Mouse (Mus musculus) intestine, postnatal 0 days (tissue): ENCODE data around the gene Haus6. TPM values are rescaled to one million over a fixed set of nuclear protein-coding genes. Genes with fewer than 3 reads are reported as not detected.
"Not testable (repeated sequence)": the region's sequence is repeated elsewhere in the genome, so short reads cannot be mapped to it uniquely, and the experiment has no call there.

ENCODE experiments used
- ATAC-seq: fragments of 200-750 bp; cut with Nextera tagmentation; 2 replicates; pipeline ENCODE4 v1.8.0; 2017; ENCODE audit warnings: mild to moderate bottlenecking, moderate TSS enrichment, moderate library complexity
- H3K27ac ChIP-seq: fragments of 300-500 bp; sonication (generic); 2 replicates; pipeline ENCODE4 v1.5.1; 2014; ENCODE audit warnings: mild to moderate bottlenecking, low read depth, low read length, moderate library complexity
- H3K27me3 ChIP-seq: fragments of 300-500 bp; sonication (generic); replicated peaks from 2 replicates; pipeline ENCODE4 v1.6.1; 2014; ENCODE audit warnings: low read length, mixed read lengths; ENCODE audit not compliant: control insufficient read depth, insufficient read depth
- H3K36me3 ChIP-seq: fragments of 300-500 bp; sonication (generic); 2 replicates; pipeline ENCODE4 v1.6.1; 2014; ENCODE audit warnings: mild to moderate bottlenecking, moderate library complexity; ENCODE audit not compliant: control insufficient read depth, insufficient read depth
- H3K4me1 ChIP-seq: fragments of 300-500 bp; sonication (generic); replicated peaks from 2 replicates; pipeline ENCODE4 v1.6.1; 2014; ENCODE audit warnings: antibody characterized with exemption, low read length, mixed read lengths; ENCODE audit not compliant: control insufficient read depth, insufficient read depth
- H3K4me2 ChIP-seq: fragments of 300-500 bp; sonication (generic); replicated peaks from 2 replicates; pipeline ENCODE4 v1.6.1; 2014; ENCODE audit warnings: low read depth, mild to moderate bottlenecking, moderate library complexity
- H3K4me3 ChIP-seq: fragments of 300-500 bp; sonication (generic); 2 replicates; pipeline ENCODE4 v1.5.1; 2014; ENCODE audit warnings: low read depth, low read length
- H3K9ac ChIP-seq: fragments of 300-500 bp; sonication (generic); 2 replicates; pipeline ENCODE4 v1.6.1; 2014; ENCODE audit warnings: mild to moderate bottlenecking, low read depth, low read length
- H3K9me3 ChIP-seq: fragments of 300-500 bp; sonication (generic); 2 replicates; pipeline ENCODE4 v1.6.1; 2016; ENCODE audit warnings: mixed run types; ENCODE audit not compliant: control insufficient read depth
- CTCF ChIP-seq: sonication (generic); IDR thresholded peaks from 2 replicates; pipeline ENCODE4 v1.5.1; 2016; ENCODE audit warnings: low read depth, mild to moderate bottlenecking, control low read depth, antibody characterized with exemption, moderate library complexity
- WGBS: fragments of 180-500 bp; shearing (Covaris S2); extraction: QIAGEN DNeasy Blood & Tissue Kit; methylation state at CpG from one replicate; pipeline ENCODE4 v1.1.7; 2014; 5-methylcytosine and 5-hydroxymethylcytosine counted together
- polyA plus RNA-seq: library from polyadenylated mRNA; unstranded; fragments of >200 nt; fragmentation: Nextera tagmentation; extraction: Ambion mirVana; gene quantifications from 2 replicates; pipeline ENCODE4 v1.2.1, GENCODE M21; 2015

Gene Haus6
- polyA plus RNA-seq = 3.0 and 3.1 TPM in 2 replicates

DNA sequence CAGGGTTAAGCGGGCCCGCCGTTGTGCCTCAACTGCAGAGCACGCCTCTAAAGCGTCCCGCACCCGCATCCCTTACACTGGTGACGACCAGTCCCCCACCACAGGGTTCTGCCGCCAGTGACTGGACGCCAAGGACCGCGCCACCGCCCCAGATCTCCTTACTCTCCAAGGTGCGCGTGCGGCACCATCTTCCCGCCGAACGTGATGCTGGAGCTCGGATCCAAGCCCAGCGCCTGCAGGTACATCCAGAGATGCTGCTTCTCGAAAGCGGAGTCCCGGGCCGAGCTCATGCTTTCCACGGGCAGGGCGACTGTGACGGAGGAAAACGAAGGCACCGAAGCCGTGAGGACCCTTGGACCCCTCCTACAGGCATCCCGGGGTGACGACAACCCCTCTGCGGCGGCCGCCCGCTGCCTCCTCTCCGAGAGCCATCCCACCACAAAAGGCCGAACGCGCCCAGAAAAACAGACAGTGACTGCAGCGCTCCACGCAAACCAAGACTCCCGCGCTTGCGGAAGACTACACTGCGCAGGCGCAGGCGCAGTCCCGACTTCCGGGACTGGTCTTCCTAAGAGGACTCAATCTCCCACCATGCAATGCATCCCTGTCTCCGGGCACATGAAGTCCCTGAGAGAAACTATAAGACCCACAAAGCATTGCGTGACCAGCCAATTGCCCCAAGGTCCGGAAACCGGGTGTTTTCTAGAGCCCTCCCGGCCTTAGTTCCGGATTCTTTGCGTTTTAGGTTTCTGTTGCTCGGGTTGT is at the start of gene Haus6:
Gene Haus6, minus strand, starts transcription at position 532 of the 765 bp plus-strand sequence.
- Histone ChIP-seq H3K9ac (peak within 1 kb of the TSS; percentile 73), H3K4me2 (peak within 1 kb of the TSS; percentile 91), H3K27ac (peak within 1 kb of the TSS; percentile 75), H3K4me1 (no peaks in the 10 kb centered on the region), H3K9me3 (no peaks in the 10 kb centered on the region), H3K27me3 (no peaks in the 10 kb centered on the region), H3K36me3 (peaks cover 3% of the 10 kb centered on the region; the same call in 1 of the 2 replicates), H3K4me3 (peak within 1 kb of the TSS; percentile 90)
- whole genome bisulfite sequencing = under 1% methylated on average over 59 of the region's 59 CpGs
- ATAC-seq = peak; percentile 100
- 0 out of 2 replicates have a peak, but pooled peaks have one; percentile 12 for TF ChIP-seq CTCF

DNA sequence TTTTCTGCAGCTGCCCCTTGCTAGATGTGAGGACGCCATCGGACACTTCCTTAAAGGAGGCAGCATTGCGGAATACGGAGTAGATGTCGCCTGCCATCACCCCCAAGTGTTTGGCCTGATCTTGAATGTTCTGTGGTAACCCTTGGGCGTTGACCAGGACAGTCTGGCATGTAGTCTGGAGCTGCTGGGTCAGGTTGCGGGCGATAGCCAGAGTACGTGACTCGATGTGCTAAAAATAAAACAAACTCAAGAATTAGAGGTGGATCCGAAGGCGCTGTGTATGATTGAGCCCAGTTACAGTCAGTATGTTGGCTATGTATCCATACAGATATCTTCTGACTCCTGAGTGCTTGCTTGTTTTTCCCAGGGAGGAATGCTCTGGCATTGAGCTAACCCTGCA is 45.3 kb upstream of the Haus6 start:
- Histone ChIP-seq H3K27me3 (no peaks in the 10 kb centered on the region), H3K4me2 (no peak overlapping the region), H3K27ac (peak overlapping the region; percentile 58; the same call in 1 of the 2 replicates), H3K9me3 (no peaks in the 10 kb centered on the region), H3K4me1 (no peaks in the 10 kb centered on the region), H3K4me3 (no peak overlapping the region), H3K9ac (no peak overlapping the region), H3K36me3 (peaks cover 59% of the 10 kb centered on the region)
- ATAC-seq = no peak
- TF ChIP-seq CTCF = no peak
- WGBS = 93% methylated on average over 12 of the region's 12 CpGs

DNA sequence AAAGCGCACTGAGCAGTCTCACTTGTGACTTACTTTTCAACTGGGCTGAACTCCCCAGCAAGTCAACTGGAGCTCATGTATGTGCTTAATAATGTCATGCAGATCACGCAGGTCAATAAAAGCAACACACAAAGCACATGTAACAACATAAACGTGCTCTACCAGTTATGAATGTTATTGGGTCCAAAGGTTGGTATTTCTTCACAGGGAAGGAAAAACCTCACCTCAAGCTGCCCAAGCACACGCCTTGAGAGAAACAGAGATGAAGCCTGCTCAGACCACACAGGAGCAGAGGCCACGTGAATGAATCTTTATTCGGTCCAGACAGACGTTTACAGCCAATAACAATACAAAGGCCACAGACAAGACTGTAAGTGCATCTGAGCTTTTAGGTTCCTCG is 44.6 kb upstream of the Haus6 start:
- 50% methylated on average over 8 of the region's 8 CpGs for WGBS
- H3K9me3 ChIP-seq, H3K4me3 ChIP-seq, H3K27me3 ChIP-seq, H3K4me2 ChIP-seq, H3K9ac ChIP-seq, H3K4me1 ChIP-seq: not testable (repeated sequence)
- Histone ChIP-seq H3K36me3 (peaks cover 55% of the 10 kb centered on the region), H3K27ac (0 out of 2 replicates have a peak overlapping the region, but pooled peaks have one; percentile 15)
- ATAC-seq = peak; percentile 86

DNA sequence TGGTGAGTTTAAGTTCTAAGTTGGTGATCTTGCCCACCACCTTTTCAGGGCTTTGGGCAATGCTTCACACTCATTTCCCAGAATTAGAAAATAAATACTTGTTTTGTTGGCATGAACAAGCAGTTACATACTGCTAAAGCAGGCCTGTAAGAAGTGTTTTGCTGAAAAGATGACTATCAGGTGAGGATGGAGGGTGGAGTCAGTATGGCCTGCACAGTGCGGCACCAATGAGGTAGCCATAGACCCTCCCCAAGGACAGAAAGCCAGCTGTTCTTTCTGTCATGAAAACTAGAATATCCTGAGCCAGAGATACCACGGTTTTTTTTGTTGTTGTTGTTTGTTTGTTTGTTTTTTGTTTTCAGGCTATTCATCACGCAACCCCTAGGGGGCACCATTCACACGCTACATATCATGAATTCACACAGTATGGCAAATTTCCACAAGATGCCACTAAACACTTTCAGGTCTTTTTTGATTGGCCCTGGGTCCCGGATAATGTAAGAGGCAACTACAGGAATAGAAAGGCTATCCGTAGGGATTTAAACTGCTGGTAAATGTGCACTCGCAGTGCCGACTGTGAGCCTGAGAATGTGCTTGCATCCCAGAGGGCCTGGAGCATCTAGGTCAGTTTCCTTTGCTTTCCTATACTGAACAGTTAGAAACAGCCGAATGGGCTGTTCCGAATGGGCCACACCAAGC is 40.0 kb upstream of the Haus6 start:
- no peak overlapping the region for H3K27ac ChIP-seq
- no peak overlapping the region for H3K4me2 ChIP-seq
- H3K36me3 ChIP-seq = peaks cover 12% of the 10 kb centered on the region
- no peaks in the 10 kb centered on the region for H3K27me3 ChIP-seq
- peak; percentile 75 for TF ChIP-seq CTCF
- no peak overlapping the region for H3K4me3 ChIP-seq
- 74% methylated on average over 10 of the region's 10 CpGs for WGBS
- no peak overlapping the region for H3K9ac ChIP-seq
- H3K4me1 ChIP-seq = no peaks in the 10 kb centered on the region
- H3K9me3 ChIP-seq = no peaks in the 10 kb centered on the region
- ATAC-seq = no peak

DNA sequence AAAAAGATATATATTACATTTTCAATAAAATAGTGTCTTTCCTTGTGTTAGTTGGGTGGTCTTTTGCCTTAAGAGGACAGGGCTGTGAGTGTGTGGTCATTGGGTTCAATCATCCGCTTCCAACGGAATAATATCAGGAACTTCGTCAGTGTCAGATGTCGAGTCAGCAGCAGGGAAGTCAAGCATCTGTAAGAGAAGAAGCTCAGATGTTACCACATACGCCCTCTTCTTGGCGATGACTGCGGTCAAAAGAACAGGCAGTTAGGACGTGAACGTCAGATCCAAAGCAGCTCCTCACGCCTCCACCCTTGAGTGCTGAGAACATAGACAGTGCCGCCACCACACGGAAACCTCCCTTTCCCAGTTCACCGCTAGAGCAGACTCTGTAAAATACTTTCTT is 36.5 kb upstream of the Haus6 start:
- not testable (repeated sequence) for H3K4me3 ChIP-seq, H3K27ac ChIP-seq, H3K27me3 ChIP-seq, H3K36me3 ChIP-seq, H3K4me1 ChIP-seq, ATAC-seq, H3K9me3 ChIP-seq, H3K4me2 ChIP-seq, H3K9ac ChIP-seq
- 94% methylated on average over 10 of the region's 13 CpGs for WGBS

DNA sequence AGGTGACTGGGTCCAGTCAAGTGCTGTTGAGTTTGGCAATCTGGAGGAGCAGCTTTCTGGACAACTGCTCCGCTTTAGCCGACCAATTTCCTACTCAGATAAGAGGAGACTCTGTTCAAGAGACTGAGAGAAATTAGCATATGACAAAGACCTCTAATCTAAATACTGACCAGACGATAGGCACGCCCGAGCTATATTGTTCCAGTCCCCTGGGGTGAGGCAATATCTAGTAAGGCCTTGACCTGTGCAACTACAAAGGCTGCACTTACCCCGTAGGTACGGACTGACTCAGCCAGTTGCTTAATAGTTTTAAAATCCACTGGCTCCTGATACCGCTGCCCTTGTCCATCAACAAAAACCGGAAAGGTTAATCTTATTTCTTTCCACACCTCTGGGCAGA is 25.7 kb upstream of the Haus6 start:
- H3K4me1 ChIP-seq, H3K27ac ChIP-seq, H3K4me3 ChIP-seq, H3K27me3 ChIP-seq, H3K9ac ChIP-seq, H3K9me3 ChIP-seq, H3K36me3 ChIP-seq: not testable (repeated sequence)
- 0 out of 2 replicates have a peak overlapping the region, but pooled peaks have one; percentile 27 for H3K4me2 ChIP-seq
- WGBS = 56% methylated on average over 9 of the region's 9 CpGs
- ATAC-seq = peak; percentile 69

DNA sequence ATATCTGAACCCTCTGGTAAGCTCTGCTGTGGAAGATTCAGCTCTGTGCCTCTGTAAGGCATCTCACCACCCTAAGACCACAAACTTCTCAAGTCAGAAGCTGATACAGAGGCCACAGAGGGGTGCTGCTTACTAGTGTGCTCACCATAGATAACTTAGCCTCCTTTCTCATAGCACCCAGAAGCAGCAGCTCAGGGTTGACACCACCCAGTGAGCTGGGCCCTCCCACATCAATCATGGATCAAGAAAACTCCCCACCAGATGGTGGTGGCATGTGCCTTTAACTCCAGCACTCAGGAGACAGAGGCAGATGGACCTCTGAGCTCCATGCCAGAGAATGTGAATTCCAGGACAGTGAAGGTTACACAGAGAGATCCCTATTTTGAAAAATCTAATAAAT is 23.0 kb upstream of the Haus6 start:
- not testable (repeated sequence) for H3K4me2 ChIP-seq, H3K9me3 ChIP-seq, ATAC-seq, H3K27ac ChIP-seq, H3K27me3 ChIP-seq, H3K4me3 ChIP-seq, H3K9ac ChIP-seq, H3K4me1 ChIP-seq, H3K36me3 ChIP-seq

DNA sequence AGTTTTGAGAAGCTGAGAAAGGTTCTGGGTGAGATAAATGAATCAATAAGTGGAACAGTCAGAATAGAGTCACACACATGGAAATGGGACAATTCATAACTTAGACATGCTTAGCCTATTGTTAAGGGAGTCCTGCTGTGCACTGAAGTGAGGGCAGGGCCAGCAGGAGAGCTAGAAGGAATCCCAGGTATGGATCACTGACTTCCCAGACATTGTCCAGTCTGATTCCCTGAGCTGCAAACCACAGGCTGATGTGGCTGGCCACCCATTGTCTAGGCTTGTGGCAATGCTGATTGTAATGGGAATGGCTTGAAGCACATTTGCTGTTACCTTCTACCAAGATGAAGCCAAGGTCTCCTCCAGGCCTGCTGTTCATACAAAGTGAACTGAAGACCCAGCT is 22.5 kb upstream of the Haus6 start:
- H3K36me3 ChIP-seq, H3K4me3 ChIP-seq, H3K4me2 ChIP-seq, H3K9ac ChIP-seq, H3K27ac ChIP-seq, ATAC-seq, H3K27me3 ChIP-seq, H3K4me1 ChIP-seq, H3K9me3 ChIP-seq: not testable (repeated sequence)

DNA sequence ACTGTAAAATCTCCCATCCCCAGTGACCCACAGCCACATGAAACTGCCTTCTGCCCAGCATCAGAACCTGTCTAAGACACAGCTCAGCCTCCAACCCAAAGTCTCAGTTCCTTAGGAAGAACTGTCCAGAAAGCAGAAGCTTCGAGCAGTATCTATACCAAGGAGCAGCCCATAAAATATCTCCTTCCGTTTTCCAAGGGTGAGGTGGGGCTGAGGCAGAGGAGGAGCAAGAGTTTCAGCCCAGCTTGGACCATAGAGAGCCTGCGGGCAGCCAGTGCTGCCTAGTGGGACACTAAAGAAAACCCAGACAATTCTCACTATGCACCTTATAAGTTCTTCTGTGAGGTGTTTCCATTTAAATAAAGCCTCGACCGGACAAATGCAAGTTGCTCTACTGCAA is 20.7 kb upstream of the Haus6 start:
- H3K4me2 ChIP-seq, H3K27ac ChIP-seq, H3K9me3 ChIP-seq, H3K4me3 ChIP-seq, H3K4me1 ChIP-seq, H3K9ac ChIP-seq, H3K27me3 ChIP-seq, H3K36me3 ChIP-seq: not testable (repeated sequence)
- 0 out of 2 replicates have a peak, but pooled peaks have one; percentile 50 for ATAC-seq
- whole genome bisulfite sequencing = 76% methylated on average over 3 of the region's 5 CpGs
